Mouse (Mus musculus) olfactory bulb, adult 2 months (tissue): ENCODE measurements around the gene Slc35a3. TPM values are rescaled to one million over a fixed set of nuclear protein-coding genes. Genes with fewer than 3 reads are reported as not detected.
"Not testable (repeated sequence)": the region's sequence is repeated elsewhere in the genome, so short reads cannot be mapped to it uniquely, and the experiment has no call there.

Experiments used
- H3K27ac ChIP-seq: fragments of 200-500 bp; 2 replicates; pipeline ENCODE4 v1.5.1; 2012; ENCODE audit warnings: low read depth, low read length; ENCODE audit not compliant: insufficient read depth
- H3K4me1 ChIP-seq: fragments of 200-500 bp; 2 replicates; pipeline ENCODE4 v1.6.1; 2012; ENCODE audit warnings: low read length; ENCODE audit not compliant: control insufficient read depth, insufficient read depth
- H3K4me3 ChIP-seq: fragments of 200-500 bp; 2 replicates; pipeline ENCODE4 v1.5.1; 2012; ENCODE audit warnings: mild to moderate bottlenecking, low read depth, low read length, moderate library complexity; ENCODE audit not compliant: insufficient read depth
- CTCF ChIP-seq: fragments of 200-500 bp; IDR thresholded peaks from 2 replicates; pipeline ENCODE4 v1.5.1; 2012; ENCODE audit warnings: low read depth, mild to moderate bottlenecking, low read length, moderate library complexity; ENCODE audit not compliant: insufficient read depth
- POLR2A ChIP-seq: fragments of 200-500 bp; IDR thresholded peaks from 2 replicates; pipeline ENCODE4 v1.6.1; 2012; ENCODE audit warnings: mild to moderate bottlenecking, low read depth, low read length, moderate library complexity; ENCODE audit not compliant: insufficient read depth
- WGBS: fragments of 180-500 bp; shearing (Covaris S2); methylation state at CpG from one replicate; pipeline ENCODE4 v1.1.7; 2018; 5-methylcytosine and 5-hydroxymethylcytosine counted together
- polyA plus RNA-seq: library from polyadenylated mRNA; stranded (reverse); fragments of >200 nt; gene quantifications from 2 replicates; pipeline ENCODE4 v1.2.4, GENCODE M21; 2012; ENCODE audit warnings: low replicate concordance; ENCODE audit not compliant: missing spikeins, insufficient read depth, insufficient read length

The Slc35a3 gene
- not detected in 2 replicates for polyA plus RNA-seq

GRCm38 (mm10) chr3:116712436-116712881 lies at the start of gene Slc35a3:
Slc35a3 (minus strand) TSS chr3:116712831.
- Histone ChIP-seq H3K4me1 (peaks cover 6% of the 10 kb centered on the region), H3K4me3 (peak within 1 kb of the TSS; percentile 74), H3K27ac (no peak within 1 kb of the TSS)
- no peak for TF ChIP-seq POLR2A
- TF ChIP-seq CTCF: no peak
- 2% methylated on average over 8 of the region's 8 CpGs for WGBS

DNA sequence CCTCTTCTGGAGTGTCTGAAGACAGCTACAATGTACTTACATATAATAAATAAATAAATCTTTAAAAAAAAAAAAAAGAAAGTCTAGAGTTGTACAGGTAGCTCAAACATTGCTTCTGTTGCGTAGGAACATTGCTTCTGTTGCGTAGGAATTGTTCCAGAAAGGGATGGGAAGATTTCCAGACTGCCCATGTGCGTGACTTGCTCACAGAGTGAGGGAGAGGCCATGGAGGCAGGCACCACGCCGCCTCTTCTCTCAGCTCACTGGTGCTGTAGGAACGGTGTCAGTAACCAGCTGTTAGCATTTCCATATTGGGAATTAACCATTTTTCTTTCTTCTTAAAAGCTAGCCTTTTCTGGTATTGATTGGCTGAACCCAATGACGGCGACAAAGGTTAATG lies 40.2 kb upstream of the Slc35a3 start:
- TF ChIP-seq CTCF: no peak
- no peak for TF ChIP-seq POLR2A
- 93% methylated on average over 8 of the region's 8 CpGs for WGBS
- H3K4me3 ChIP-seq: no peak overlapping the region
- no peaks in the 10 kb centered on the region for H3K4me1 ChIP-seq
- H3K27ac ChIP-seq: no peak overlapping the region

- 87% methylated on average over 4 of the region's 4 CpGs for WGBS
- TF ChIP-seq CTCF (no peak), POLR2A (no peak)
- Histone ChIP-seq H3K27ac (no peak overlapping the region), H3K4me3 (no peak overlapping the region), H3K4me1 (no peaks in the 10 kb centered on the region)
These were observed 38.7 kb upstream of the Slc35a3 start for GRCm38 (mm10) chr3:116751191-116751860.

GRCm38 (mm10) chr3:116748391-116749170 lies 36.0 kb upstream of the Slc35a3 start:
- 63% methylated on average over 8 of the region's 8 CpGs for whole genome bisulfite sequencing
- Histone ChIP-seq H3K4me1 (no peaks in the 10 kb centered on the region), H3K27ac (no peak overlapping the region), H3K4me3 (no peak overlapping the region)
- TF ChIP-seq POLR2A (no peak), CTCF (no peak)

- not testable (repeated sequence) for H3K27ac ChIP-seq, H3K4me1 ChIP-seq, H3K4me3 ChIP-seq
- 92% methylated on average over 7 of the region's 7 CpGs for WGBS
These were observed 35.0 kb upstream of the Slc35a3 start for GRCm38 (mm10) chr3:116747648-116748047.

DNA sequence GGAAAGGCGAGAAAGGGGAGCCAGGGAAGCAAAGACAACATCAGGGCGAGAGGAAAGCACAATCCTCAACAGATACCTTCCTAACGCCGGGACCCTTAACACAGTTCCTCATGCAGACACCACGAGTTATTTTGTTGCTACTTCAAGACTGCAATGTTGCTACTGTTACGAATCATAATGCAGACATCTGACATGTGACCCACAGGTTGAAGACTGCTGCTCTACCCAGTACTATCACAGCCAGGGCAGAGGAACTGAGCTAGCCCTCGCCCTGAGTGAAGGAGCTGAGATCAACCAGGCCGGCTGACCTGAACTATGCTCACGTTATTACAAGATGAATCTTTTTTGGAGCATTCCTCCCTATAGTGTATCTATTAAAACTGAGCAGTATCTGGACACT lies 28.3 kb upstream of the Slc35a3 start:
- WGBS: 84% methylated on average over 9 of the region's 9 CpGs
- no peak overlapping the region for H3K27ac ChIP-seq
- H3K4me3 ChIP-seq: no peak overlapping the region
- H3K4me1 ChIP-seq: no peaks in the 10 kb centered on the region
- TF ChIP-seq POLR2A (no peak), CTCF (no peak)

DNA sequence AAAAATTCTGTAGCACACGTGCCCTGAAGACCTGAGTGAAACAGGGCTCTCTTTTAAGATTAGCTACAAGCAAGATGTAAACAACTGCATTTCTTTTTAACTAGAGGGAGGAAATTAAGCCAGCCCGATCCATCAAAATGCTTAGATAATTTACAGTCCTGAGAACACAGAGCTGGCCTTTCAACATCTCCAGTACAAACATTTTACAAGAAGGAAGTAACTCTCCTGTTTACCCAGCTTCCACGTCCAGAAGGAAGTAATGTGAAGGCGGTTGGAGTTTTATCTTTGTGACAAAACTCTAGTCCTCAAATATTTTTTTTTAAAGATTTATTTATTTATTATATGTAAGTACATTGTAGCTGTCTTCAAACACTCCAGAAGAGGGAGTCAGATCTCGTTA lies 27.5 kb upstream of the Slc35a3 start:
- no peaks in the 10 kb centered on the region for H3K4me1 ChIP-seq
- H3K4me3 ChIP-seq: no peak overlapping the region
- no peak overlapping the region for H3K27ac ChIP-seq
- 86% methylated on average over 5 of the region's 5 CpGs for WGBS
- no peak for TF ChIP-seq POLR2A
- no peak for TF ChIP-seq CTCF

DNA sequence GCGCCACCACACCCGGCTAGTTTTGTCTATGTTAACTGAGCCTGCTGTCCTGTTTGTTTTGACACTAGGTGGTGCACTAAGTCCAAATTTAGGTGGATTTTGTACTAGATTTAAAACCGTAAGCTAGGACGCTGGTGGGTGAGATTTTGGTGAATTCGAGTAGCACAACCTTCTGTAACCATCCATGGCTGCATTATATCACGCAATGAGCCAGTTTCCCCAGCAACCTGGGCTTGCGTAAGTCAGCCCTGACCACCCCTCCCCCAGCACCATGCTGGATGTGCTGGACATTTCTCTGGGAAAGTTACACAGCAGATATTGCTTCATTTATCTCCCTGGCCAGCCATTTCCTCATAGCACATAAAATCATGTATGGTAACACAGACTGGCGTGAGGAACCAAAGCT lies 24.7 kb upstream of the Slc35a3 start:
- H3K4me3 ChIP-seq: no peak overlapping the region
- TF ChIP-seq CTCF: no peak
- TF ChIP-seq POLR2A: no peak
- WGBS: 75% methylated on average over 8 of the region's 8 CpGs
- no peaks in the 10 kb centered on the region for H3K4me1 ChIP-seq
- no peak overlapping the region for H3K27ac ChIP-seq

DNA sequence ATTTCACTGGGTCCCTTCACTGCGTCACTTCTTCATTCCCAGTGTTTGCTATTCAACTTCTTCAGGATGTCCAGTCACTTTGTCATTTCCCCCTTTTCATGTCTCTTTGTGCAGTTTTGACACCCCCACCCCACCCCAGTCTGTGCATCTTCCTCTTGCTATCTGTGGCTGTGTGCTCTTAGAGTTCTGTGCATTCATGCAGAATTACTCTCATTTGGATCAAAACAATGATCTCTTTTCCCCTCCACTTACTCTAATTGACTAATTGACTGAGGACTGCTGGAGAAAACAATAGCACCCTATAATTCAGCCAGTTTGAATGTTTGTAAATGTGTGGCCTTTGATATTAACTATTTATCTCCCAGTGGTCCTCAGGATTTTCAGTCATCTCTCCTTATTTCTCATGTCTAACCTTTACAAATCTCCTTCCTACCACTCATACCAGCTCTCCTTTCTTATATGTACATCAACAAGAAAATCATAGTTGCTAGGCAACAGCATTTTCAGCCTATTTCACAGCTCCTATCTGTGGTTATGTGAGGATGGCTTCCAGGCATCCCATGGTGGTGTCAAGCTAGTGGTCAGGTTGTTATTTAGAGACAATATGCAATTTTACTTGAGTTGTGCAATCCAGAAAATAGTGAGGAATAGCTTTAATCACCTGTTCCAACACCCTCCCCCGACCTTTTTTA lies 17.0 kb upstream of the Slc35a3 start:
- no peak overlapping the region for H3K4me3 ChIP-seq
- TF ChIP-seq CTCF (no peak), POLR2A (no peak)
- H3K4me1 ChIP-seq: no peaks in the 10 kb centered on the region
- WGBS: 48% methylated on average over 2 of the region's 2 CpGs
- H3K27ac ChIP-seq: no peak overlapping the region
